Mouse (Mus musculus) lung, postnatal 0 days (tissue): ENCODE data around the gene Qdpr.

Source experiments
- CTCF ChIP-seq: IDR thresholded peaks from 2 replicates; pipeline ENCODE4 v1.5.1; 2016; ENCODE audit warnings: antibody characterized with exemption, mild to moderate bottlenecking
- EP300 ChIP-seq: IDR thresholded peaks from 2 replicates; pipeline ENCODE4 v1.6.1; 2016; ENCODE audit warnings: antibody characterized with exemption, mild to moderate bottlenecking, control low read depth

DNA sequence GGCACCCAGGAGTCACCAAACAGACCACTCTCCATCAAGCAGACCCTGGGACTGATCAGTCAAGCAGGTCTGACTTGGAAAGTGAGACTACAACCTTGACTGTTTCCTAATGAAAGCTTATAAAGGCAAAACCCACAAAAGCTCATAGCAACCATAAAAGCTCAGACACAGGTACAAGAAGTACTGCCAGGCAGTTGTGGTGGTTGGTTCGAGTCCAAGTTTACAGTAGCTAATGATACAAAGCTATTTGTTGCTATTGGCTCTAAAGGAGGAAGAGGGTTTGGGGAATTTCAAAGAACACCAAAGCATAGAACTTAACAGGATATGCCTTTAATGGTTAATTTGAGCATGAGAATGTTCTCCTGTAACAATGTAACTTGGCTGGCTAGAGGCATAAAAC lies 33.6 kb upstream of the Qdpr start:
- TF ChIP-seq CTCF (no peak), EP300 (no peak)
